Mouse (Mus musculus) heart, embryonic 13.5 days (tissue): Measurements from ENCODE around the gene Rab43. TPM values are rescaled to one million over a fixed set of nuclear protein-coding genes. Genes with fewer than 3 reads are reported as not detected.

Source experiments
- ATAC-seq: fragments of 200-750 bp; cut with Nextera tagmentation; 2 replicates; pipeline ENCODE4 v1.8.0; 2017; ENCODE audit warnings: moderate TSS enrichment; ENCODE audit not compliant: insufficient number of reproducible peaks, low FRiP score, low TSS enrichment; ENCODE audit errors: extremely low read depth
- H3K27ac ChIP-seq: fragments of 300-500 bp; sonication (generic); replicated peaks from 2 replicates; pipeline ENCODE4 v1.5.1; 2015; ENCODE audit warnings: moderate library complexity, mild to moderate bottlenecking, inconsistent platforms
- H3K27me3 ChIP-seq: fragments of 300-500 bp; sonication (generic); replicated peaks from 2 replicates; pipeline ENCODE4 v1.6.1; 2015; ENCODE audit warnings: mild to moderate bottlenecking, inconsistent platforms
- H3K36me3 ChIP-seq: fragments of 300-500 bp; sonication (generic); 2 replicates; pipeline ENCODE4 v1.6.1; 2015; ENCODE audit warnings: mild to moderate bottlenecking, inconsistent platforms
- H3K4me1 ChIP-seq: fragments of 300-500 bp; sonication (generic); 2 replicates; pipeline ENCODE4 v1.6.1; 2015; ENCODE audit warnings: inconsistent platforms
- H3K4me2 ChIP-seq: fragments of 300-500 bp; sonication (generic); 2 replicates; pipeline ENCODE4 v1.6.1; 2015; ENCODE audit warnings: inconsistent platforms, mild to moderate bottlenecking, moderate library complexity
- H3K4me3 ChIP-seq: fragments of 300-500 bp; sonication (generic); 2 replicates; pipeline ENCODE4 v1.5.1; 2015; ENCODE audit warnings: moderate library complexity, mild to moderate bottlenecking, inconsistent platforms
- H3K9ac ChIP-seq: fragments of 300-500 bp; sonication (generic); 2 replicates; pipeline ENCODE4 v1.6.1; 2015; ENCODE audit warnings: inconsistent platforms, mild to moderate bottlenecking, moderate library complexity
- H3K9me3 ChIP-seq: fragments of 300-500 bp; sonication (generic); 2 replicates; pipeline ENCODE4 v1.6.1; 2016; ENCODE audit warnings: inconsistent platforms
- WGBS: fragments of 180-500 bp; shearing (Covaris S2); methylation state at CpG from one replicate; pipeline ENCODE4 v1.1.7; 2015; ENCODE audit warnings: mixed read lengths; 5-methylcytosine and 5-hydroxymethylcytosine counted together
- polyA plus RNA-seq: library from polyadenylated mRNA; unstranded; fragments of >200 nt; fragmentation: Nextera tagmentation; extraction: Ambion mirVana; gene quantifications from 2 replicates; pipeline ENCODE4 v1.2.1, GENCODE M21; 2015

Rab43 gene
- polyA plus RNA-seq, 1 experiment from 2014 or later = 7.5 TPM

DNA sequence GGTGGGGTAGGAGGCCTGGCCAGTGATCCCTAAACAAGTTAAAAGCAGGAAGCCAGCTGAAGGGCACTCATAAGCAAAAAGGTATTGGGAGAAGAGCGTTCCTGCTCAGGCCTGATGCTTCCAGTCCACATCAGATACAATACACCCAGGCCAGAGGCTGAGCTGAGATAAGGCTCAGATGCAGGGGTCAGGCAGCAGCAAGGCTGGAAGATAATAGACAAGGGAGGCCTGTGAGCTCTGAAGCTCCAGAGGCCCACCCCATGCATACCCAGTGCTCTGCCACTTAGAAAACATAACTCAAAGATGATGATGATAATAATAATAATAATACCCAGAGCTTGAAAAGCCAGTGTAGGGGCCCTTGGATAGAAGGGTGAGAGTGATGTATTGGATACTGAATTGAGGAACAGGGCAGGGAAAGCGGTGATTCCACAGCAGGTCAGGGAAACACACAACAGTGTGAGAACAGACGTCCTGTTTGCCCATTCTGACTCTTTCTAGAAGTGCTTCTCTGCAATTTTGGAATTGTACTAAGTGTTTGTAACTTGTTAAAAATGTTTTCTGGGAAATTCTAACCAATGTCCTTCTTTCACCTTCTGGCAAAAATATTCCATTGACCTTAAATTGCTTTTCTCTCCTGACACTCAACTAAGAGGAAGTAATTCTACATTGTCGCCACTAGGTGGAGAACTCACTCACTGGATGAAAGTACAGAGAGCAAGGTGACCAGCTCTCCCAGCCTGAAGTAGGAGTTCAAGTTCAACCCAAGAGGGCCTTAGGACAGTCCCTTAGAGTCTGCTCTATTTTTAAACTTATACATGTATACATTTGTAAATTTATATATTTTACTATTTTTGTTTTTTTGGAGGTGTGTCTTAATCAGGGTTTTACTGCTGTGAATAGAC, 48.3 kb downstream of the Rab43 start:
- Histone ChIP-seq H3K4me2 (no peak overlapping the region), H3K4me1 (no peaks in the 10 kb centered on the region), H3K27me3 (peaks cover 5% of the 10 kb centered on the region; the same call in 1 of the 2 replicates), H3K9ac (no peak overlapping the region), H3K9me3 (no peaks in the 10 kb centered on the region), H3K4me3 (no peak overlapping the region), H3K27ac (no peak overlapping the region), H3K36me3 (no peaks in the 10 kb centered on the region)
- WGBS = 53% methylated on average over 4 of the region's 4 CpGs
- ATAC-seq = no peak

DNA sequence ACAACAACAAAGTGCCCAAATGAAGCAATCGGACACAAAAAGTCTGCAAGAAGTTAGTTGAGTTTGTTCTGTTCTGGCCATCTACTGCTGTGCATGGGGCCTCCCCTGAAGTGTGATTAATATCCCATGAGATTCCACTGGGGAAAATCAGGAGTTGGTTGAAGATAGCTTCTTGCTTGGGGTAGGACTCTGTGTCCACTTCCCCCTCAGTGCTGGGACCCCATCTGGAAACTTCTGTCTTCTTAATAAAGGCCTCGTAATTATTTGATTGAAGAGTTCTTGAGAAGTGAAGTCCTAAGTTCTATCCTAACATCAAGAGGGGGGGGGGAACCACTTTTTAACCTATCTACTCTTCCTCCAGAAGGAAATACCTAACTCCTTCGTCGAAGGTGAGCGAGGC, 49.8 kb downstream of the Rab43 start:
- Histone ChIP-seq H3K27me3 (peaks cover 5% of the 10 kb centered on the region; the same call in 1 of the 2 replicates), H3K4me1 (no peaks in the 10 kb centered on the region), H3K27ac (no peak overlapping the region), H3K9me3 (no peaks in the 10 kb centered on the region), H3K9ac (no peak overlapping the region), H3K4me3 (no peak overlapping the region), H3K36me3 (no peaks in the 10 kb centered on the region), H3K4me2 (no peak overlapping the region)
- 78% methylated on average over 5 of the region's 5 CpGs for WGBS
- no peak for ATAC-seq

DNA sequence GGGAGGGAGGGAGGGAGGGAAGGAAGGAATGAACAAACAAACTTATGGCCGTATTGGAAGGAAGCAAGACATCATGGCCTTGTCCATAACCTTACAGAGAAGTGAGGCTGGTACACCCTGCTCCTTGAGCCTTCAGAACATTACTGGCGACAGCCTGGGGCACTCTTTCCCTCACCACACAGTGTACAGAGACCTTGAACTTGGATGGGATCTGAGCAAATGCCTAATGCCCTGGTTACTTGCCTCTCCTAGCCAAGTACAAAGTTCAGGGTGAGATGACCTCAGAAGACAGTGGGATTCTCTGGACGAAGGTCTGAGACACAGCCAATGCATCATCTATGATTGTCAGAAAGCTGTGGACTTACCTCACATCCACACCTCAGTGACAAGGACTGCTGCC, 52.1 kb downstream of the Rab43 start:
- H3K9ac ChIP-seq = no peak overlapping the region
- no peak overlapping the region for H3K4me2 ChIP-seq
- H3K36me3 ChIP-seq = no peaks in the 10 kb centered on the region
- H3K27me3 ChIP-seq = peaks cover 5% of the 10 kb centered on the region; the same call in 1 of the 2 replicates
- H3K4me3 ChIP-seq = no peak overlapping the region
- no peaks in the 10 kb centered on the region for H3K4me1 ChIP-seq
- no peak overlapping the region for H3K27ac ChIP-seq
- H3K9me3 ChIP-seq = no peaks in the 10 kb centered on the region
- ATAC-seq = no peak
- 48% methylated on average over 3 of the region's 3 CpGs for WGBS

DNA sequence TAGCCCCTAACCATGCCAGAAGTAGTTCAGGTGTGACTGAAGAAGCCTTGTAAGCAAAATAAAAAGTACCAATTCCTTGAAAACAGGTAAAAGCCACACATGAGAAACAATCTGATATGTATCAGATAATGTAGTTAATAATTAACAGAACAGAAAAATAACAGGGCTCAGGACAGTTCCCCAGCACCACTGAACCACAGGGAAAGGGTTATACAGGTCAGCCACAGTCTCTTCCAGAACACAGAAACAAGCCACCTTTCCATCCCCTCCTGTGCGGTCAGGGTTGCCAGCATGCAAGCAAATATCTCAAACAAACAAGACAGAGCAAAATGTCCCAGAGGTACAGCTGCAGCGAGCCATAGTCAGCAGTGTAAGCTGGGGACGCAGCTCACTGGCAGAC, 52.6 kb downstream of the Rab43 start:
- no peaks in the 10 kb centered on the region for H3K9me3 ChIP-seq
- H3K4me1 ChIP-seq = no peaks in the 10 kb centered on the region
- peaks cover 5% of the 10 kb centered on the region; the same call in 1 of the 2 replicates for H3K27me3 ChIP-seq
- no peak overlapping the region for H3K4me3 ChIP-seq
- H3K9ac ChIP-seq = no peak overlapping the region
- no peaks in the 10 kb centered on the region for H3K36me3 ChIP-seq
- WGBS = 65% methylated on average over 3 of the region's 3 CpGs
- ATAC-seq = no peak
- H3K27ac ChIP-seq = no peak overlapping the region
- H3K4me2 ChIP-seq = no peak overlapping the region

DNA sequence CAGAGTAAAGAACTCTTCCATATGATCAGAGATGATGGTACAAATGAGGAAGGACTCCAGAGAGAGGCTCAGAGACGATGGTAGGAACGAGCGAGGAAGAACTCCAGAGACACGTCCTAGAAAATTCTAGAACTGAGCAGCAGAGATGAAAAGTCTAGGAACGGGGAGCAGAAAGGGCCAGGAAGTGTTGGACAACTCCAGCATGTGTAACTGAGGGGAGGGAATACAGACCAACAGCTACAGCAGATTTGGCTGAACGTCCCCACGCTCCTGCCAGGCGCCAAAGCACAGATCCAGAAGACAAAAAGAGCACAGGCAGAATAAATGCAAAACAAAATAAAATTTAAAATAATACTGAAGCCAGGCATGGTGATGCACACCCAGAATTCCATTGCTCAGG, 55.1 kb downstream of the Rab43 start:
- no peak overlapping the region for H3K9ac ChIP-seq
- peaks cover 5% of the 10 kb centered on the region; the same call in 1 of the 2 replicates for H3K27me3 ChIP-seq
- no peak overlapping the region for H3K27ac ChIP-seq
- no peak overlapping the region for H3K4me3 ChIP-seq
- H3K4me1 ChIP-seq = no peaks in the 10 kb centered on the region
- no peaks in the 10 kb centered on the region for H3K9me3 ChIP-seq
- no peak for ATAC-seq
- H3K36me3 ChIP-seq = no peaks in the 10 kb centered on the region
- 85% methylated on average over 8 of the region's 8 CpGs for WGBS
- no peak overlapping the region for H3K4me2 ChIP-seq

DNA sequence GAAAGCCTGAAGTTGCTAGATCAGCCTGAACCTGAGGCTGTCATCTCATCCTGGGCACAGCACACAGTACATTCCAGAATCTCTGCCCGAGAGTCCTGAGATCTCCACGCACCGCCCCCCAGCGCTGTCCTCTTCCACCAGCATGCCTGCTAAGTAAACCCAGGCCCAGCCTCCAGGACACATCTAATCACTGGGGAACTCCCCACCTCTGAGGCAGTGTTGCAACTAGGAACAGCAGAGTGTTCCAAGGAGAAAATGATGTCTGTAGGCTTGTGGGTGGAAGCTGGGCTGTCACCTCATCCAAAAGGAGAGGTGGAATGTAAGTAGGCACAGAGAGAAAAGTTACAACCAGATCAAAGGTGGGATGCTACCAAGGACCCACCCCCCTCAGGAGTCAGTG, 56.8 kb downstream of the Rab43 start:
- Histone ChIP-seq H3K9me3 (no peaks in the 10 kb centered on the region), H3K27me3 (peaks cover 18% of the 10 kb centered on the region), H3K27ac (no peak overlapping the region), H3K4me3 (no peak overlapping the region), H3K4me2 (no peak overlapping the region), H3K36me3 (no peaks in the 10 kb centered on the region), H3K4me1 (no peaks in the 10 kb centered on the region), H3K9ac (no peak overlapping the region)
- WGBS = 74% methylated on average over 4 of the region's 4 CpGs
- no peak for ATAC-seq

DNA sequence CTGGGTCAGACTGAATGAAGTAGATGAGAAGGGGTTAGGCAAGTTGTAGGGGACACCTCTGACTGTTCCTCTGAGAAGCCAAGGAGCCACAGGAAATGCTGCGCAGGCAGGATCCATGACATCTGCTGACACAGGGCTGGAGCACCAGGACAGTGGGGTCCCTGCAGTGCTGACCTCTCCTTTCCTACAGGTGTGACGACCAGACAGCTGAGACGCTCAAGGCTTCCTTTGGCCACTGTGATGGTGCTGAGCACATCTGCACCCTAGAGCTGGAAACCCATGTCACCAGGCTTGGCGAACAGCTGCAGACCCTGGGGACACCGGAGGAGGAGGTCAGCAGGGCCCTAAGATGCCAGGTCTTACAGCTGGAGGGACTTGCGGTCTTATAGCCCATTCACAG, 60.4 kb downstream of the Rab43 start:
- ATAC-seq = no peak
- 78% methylated on average over 6 of the region's 6 CpGs for whole genome bisulfite sequencing

DNA sequence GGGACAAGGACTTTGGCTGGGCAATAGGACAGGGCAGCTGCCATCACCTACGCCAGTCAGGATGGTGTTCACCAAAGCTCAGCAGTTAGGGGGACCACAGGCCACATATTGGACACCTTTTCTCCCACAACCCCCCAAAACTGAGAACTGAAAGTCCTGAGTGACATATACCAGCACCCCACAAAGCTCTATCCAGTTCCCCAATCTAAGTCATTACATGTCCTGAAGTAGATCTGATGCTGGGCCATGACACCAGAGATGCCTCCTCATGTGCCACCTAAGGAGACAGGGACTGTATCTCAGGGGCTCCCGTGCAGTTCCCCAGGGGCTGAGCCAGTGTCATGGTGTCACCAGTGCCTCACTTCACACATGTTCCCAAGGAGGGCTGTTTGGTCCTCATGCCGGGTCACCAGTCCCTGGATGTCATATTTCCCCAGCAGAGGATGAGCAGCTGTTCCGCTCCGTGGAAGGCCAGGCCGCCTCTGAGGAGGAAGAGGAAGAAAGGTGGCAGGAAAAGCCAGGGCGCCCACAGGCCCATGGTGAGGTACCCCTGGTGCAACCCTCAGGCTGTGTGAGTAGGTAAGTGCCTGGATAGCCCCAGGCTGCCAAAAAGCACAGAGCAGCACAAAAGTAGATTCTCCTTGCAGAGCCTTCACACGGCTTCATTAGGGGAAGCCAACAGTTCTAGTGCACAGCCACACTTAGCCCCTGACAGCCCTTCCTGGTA, 61.6 kb downstream of the Rab43 start:
- Histone ChIP-seq H3K4me2 (no peak overlapping the region), H3K9ac (no peak overlapping the region), H3K27me3 (peaks cover 12% of the 10 kb centered on the region), H3K36me3 (no peaks in the 10 kb centered on the region), H3K4me3 (no peak overlapping the region), H3K4me1 (peaks cover 14% of the 10 kb centered on the region), H3K9me3 (no peaks in the 10 kb centered on the region), H3K27ac (no peak overlapping the region)
- 66% methylated on average over 8 of the region's 8 CpGs for WGBS
- no peak for ATAC-seq

More for the DNA sequence above, 60.4 kb downstream of the Rab43 start:
- Histone ChIP-seq H3K27ac (no peak overlapping the region), H3K36me3 (no peaks in the 10 kb centered on the region), H3K4me2 (no peak overlapping the region), H3K27me3 (peaks cover 12% of the 10 kb centered on the region), H3K4me1 (peaks cover 13% of the 10 kb centered on the region), H3K4me3 (no peak overlapping the region), H3K9me3 (no peaks in the 10 kb centered on the region), H3K9ac (no peak overlapping the region)

DNA sequence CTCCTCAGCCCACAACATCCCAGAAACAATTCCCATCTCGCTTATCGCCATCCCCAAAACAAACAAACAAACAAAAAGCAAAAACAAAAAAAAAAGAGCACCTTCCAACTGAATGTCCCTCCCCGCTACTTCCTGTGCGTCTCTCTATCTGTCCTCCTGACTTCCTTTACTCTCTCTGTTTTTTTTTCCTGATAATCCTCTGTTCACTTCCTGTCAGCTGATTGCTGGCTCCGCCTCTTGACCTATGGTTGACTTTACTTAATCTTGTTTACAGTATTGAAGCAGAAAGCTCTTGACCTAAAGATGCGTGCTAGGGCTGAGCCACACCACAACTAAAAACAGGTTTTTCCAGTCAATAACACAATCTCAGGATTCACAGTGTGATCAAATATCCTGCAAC, 63.4 kb downstream of the Rab43 start:
- Histone ChIP-seq H3K36me3 (no peaks in the 10 kb centered on the region), H3K4me2 (no peak overlapping the region), H3K9ac (no peak overlapping the region), H3K9me3 (no peaks in the 10 kb centered on the region), H3K27ac (no peak overlapping the region), H3K4me3 (no peak overlapping the region), H3K4me1 (peaks cover 14% of the 10 kb centered on the region), H3K27me3 (peaks cover 12% of the 10 kb centered on the region)
- WGBS = 62% methylated on average over 6 of the region's 6 CpGs
- no peak for ATAC-seq

DNA sequence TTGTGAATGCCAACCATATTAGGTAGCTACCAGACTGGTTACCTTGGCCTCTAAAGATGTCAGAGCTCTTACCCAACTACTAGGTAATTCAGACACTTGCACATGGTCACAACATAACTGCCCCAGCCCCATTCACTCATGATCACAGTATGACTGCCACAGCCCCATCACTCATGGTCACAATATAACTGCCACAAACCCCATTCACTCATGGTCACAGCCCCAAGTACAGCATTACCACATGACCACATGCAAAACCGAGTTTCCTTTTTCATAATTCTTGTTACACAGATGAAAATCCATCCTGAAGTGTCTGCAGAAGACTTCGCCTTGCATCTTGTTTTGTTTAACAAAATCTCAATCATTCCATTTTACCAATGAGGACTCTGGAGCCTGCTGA, 63.9 kb downstream of the Rab43 start:
- H3K27me3 ChIP-seq = peaks cover 12% of the 10 kb centered on the region
- H3K4me2 ChIP-seq = no peak overlapping the region
- no peak overlapping the region for H3K9ac ChIP-seq
- 0 out of 2 replicates have a peak overlapping the region, but pooled peaks have one; percentile 8 for H3K27ac ChIP-seq
- WGBS = 78% methylated on average over 2 of the region's 2 CpGs
- H3K36me3 ChIP-seq = no peaks in the 10 kb centered on the region
- no peak for ATAC-seq
- H3K4me3 ChIP-seq = no peak overlapping the region
- H3K9me3 ChIP-seq = no peaks in the 10 kb centered on the region
- H3K4me1 ChIP-seq = peaks cover 14% of the 10 kb centered on the region

DNA sequence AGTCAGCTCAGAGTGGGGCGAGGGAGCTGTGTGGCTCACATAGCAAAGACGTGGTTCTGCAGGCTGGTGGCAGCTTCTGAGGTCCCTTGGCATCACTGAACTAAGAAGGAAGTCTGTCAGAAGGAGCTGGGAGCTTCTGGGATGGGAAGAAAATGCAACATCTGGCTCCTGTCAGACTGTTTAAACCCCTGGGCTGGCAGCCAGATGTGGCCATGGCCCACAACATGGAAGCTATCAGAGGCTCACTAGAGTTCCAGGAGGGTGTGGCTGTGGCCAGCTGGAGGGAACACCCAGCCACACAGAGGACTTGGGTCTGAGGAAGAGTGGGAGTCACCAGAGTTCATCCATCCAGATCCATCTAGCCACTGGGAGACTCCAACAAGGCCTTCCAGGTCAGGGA, 65.1 kb downstream of the Rab43 start:
- 54% methylated on average over 2 of the region's 2 CpGs for WGBS
- H3K4me2 ChIP-seq = no peak overlapping the region
- no peak for ATAC-seq
- no peaks in the 10 kb centered on the region for H3K9me3 ChIP-seq
- H3K4me3 ChIP-seq = no peak overlapping the region
- H3K4me1 ChIP-seq = peaks cover 14% of the 10 kb centered on the region
- no peaks in the 10 kb centered on the region for H3K36me3 ChIP-seq
- H3K9ac ChIP-seq = no peak overlapping the region
- no peak overlapping the region for H3K27ac ChIP-seq
- H3K27me3 ChIP-seq = peaks cover 12% of the 10 kb centered on the region
